Mouse (Mus musculus) stomach, postnatal 0 days (tissue): ENCODE results near the gene Pisd.

ENCODE experiments used
- CTCF ChIP-seq: IDR thresholded peaks from 2 replicates; pipeline ENCODE4 v1.5.1; 2016; ENCODE audit warnings: antibody characterized with exemption, low read depth, mild to moderate bottlenecking, moderate library complexity
- EP300 ChIP-seq: optimal IDR thresholded peaks from 2 replicates; pipeline ENCODE3; 2016; ENCODE audit warnings: antibody characterized with exemption

GRCm38 (mm10) chr5:32759662-32760061 lies 25.8 kb downstream of the Pisd start:
- TF ChIP-seq EP300: no peak
- TF ChIP-seq CTCF: no peak
